Mouse (Mus musculus) megakaryocyte-erythroid progenitor cell, adult 5-6 weeks (primary cell): ENCODE results near the gene Hectd2. TPM values are rescaled to one million over a fixed set of nuclear protein-coding genes. Genes with fewer than 3 reads are reported as not detected.

Source experiments
- ATAC-seq: replicated peaks from 2 replicates; pipeline ENCODE4 v1.8.0; 2016; ENCODE audit warnings: mild to moderate bottlenecking, inconsistent platforms; ENCODE audit not compliant: severe bottlenecking, poor library complexity, low FRiP score, low TSS enrichment
- total RNA-seq, 2 experiments: library from RNA; stranded (forward) in 1 of 2; stranded (reverse) in 1 of 2; fragments of 200-1000, 215-1000 nt in 1 of 2; fragments of >200 nt in 1 of 2; fragmentation: Nextera tagmentation in 1 of 2; gene quantifications; 2 replicates each; pipeline ENCODE4 v1.2.3; 2014 to 2017

Hectd2 gene
- total RNA-seq (2014; fragmentation: Nextera tagmentation) (1.8 and 7.6 TPM in 2 replicates), total RNA-seq (2017) (1.6 and 1.8 TPM in 2 replicates)

GRCm38 (mm10) chr19:36554046-36554784, at the start of gene Hectd2:
TSS of gene Hectd2 (plus strand) at chr19:36554639.
- peak; percentile 45 for ATAC-seq

- no peak for ATAC-seq
Observed at GRCm38 (mm10) chr19:36504716-36505115, 49.7 kb upstream of the Hectd2 start.

GRCm38 (mm10) chr19:36511305-36511704, 43.1 kb upstream of the Hectd2 start:
- peak; percentile 59 for ATAC-seq

GRCm38 (mm10) chr19:36518461-36518860, 36.0 kb upstream of the Hectd2 start:
- ATAC-seq, result peak; percentile 74

GRCm38 (mm10) chr19:36521568-36521967, 32.9 kb upstream of the Hectd2 start:
- ATAC-seq, result no peak

- no peak for ATAC-seq
Observed at GRCm38 (mm10) chr19:36522558-36523195, 31.8 kb upstream of the Hectd2 start.

- no peak for ATAC-seq
Observed at GRCm38 (mm10) chr19:36525071-36525470, 29.4 kb upstream of the Hectd2 start.

GRCm38 (mm10) chr19:36533082-36533481, 21.4 kb upstream of the Hectd2 start:
- peak; percentile 81 for ATAC-seq

- peak; percentile 38; the same call in 1 of the 2 replicates for ATAC-seq
Observed at GRCm38 (mm10) chr19:36534011-36534765, 20.3 kb upstream of the Hectd2 start.

GRCm38 (mm10) chr19:36534766-36535140, 19.7 kb upstream of the Hectd2 start:
- no peak for ATAC-seq

GRCm38 (mm10) chr19:36535186-36535585, 19.3 kb upstream of the Hectd2 start:
- no peak for ATAC-seq

GRCm38 (mm10) chr19:36535878-36536277, 18.6 kb upstream of the Hectd2 start:
- ATAC-seq, result no peak

GRCm38 (mm10) chr19:36536929-36537328, 17.5 kb upstream of the Hectd2 start:
- no peak for ATAC-seq

- peak; percentile 79 for ATAC-seq
Observed at GRCm38 (mm10) chr19:36538528-36538927, 15.9 kb upstream of the Hectd2 start.

GRCm38 (mm10) chr19:36539311-36539710, 15.1 kb upstream of the Hectd2 start:
- ATAC-seq, result no peak

GRCm38 (mm10) chr19:36540012-36540606, 14.3 kb upstream of the Hectd2 start:
- ATAC-seq, result 0 out of 2 replicates have a peak, but pooled peaks have one; percentile 28

- ATAC-seq, result no peak
Observed at GRCm38 (mm10) chr19:36540776-36541175, 13.7 kb upstream of the Hectd2 start.

GRCm38 (mm10) chr19:36553561-36554045, 836 bp upstream of the Hectd2 start:
- ATAC-seq, result peak; percentile 76

GRCm38 (mm10) chr19:36554785-36555595, 551 bp downstream of the Hectd2 start:
- no peak for ATAC-seq
